Mouse (Mus musculus) forelimb bud, embryonic 11.5 days (tissue): ENCODE results near the gene Muc3.
"Not testable (repeated sequence)": the region's sequence is repeated elsewhere in the genome, so short reads cannot be mapped to it uniquely, and the experiment has no call there.

ENCODE experiments used
- DNase-seq: peaks from one replicate; pipeline ENCODE4 v3.0.0-alpha.2; 2012; ENCODE audit warnings: low read depth, low spot score

The Muc3 gene

GRCm38 (mm10) chr5:137149272-137149882, at the start of gene Muc3:
Gene Muc3, minus strand, starts transcription at chr5:137149322.
- not testable (repeated sequence) for DNase-seq

GRCm38 (mm10) chr5:137194488-137195120, 45.5 kb upstream of the Muc3 start:
- DNase-seq = no peak

GRCm38 (mm10) chr5:137193279-137193952, 44.3 kb upstream of the Muc3 start:
- DNase-seq = no peak

GRCm38 (mm10) chr5:137189326-137189725, 40.2 kb upstream of the Muc3 start:
- DNase-seq = no peak

GRCm38 (mm10) chr5:137185362-137185761, 36.2 kb upstream of the Muc3 start:
- DNase-seq = no peak

GRCm38 (mm10) chr5:137179646-137180374, 30.7 kb upstream of the Muc3 start:
- no peak for DNase-seq

GRCm38 (mm10) chr5:137173967-137174366, 24.8 kb upstream of the Muc3 start:
- no peak for DNase-seq

- no peak for DNase-seq
Observed at GRCm38 (mm10) chr5:137172591-137172990, 23.5 kb upstream of the Muc3 start.

- DNase-seq = no peak
Observed at GRCm38 (mm10) chr5:137171478-137171877, 22.4 kb upstream of the Muc3 start.

- DNase-seq = no peak
Observed at GRCm38 (mm10) chr5:137170836-137171380, 21.8 kb upstream of the Muc3 start.

- no peak for DNase-seq
Observed at GRCm38 (mm10) chr5:137167539-137167938, 18.4 kb upstream of the Muc3 start.

- DNase-seq = no peak
Observed at GRCm38 (mm10) chr5:137166012-137166411, 16.9 kb upstream of the Muc3 start.

- no peak for DNase-seq
Observed at GRCm38 (mm10) chr5:137161853-137162252, 12.7 kb upstream of the Muc3 start.

- no peak for DNase-seq
Observed at GRCm38 (mm10) chr5:137159461-137159860, 10.3 kb upstream of the Muc3 start.

GRCm38 (mm10) chr5:137153289-137153688, 4.2 kb upstream of the Muc3 start:
- no peak for DNase-seq

- DNase-seq = no peak
Observed at GRCm38 (mm10) chr5:137152623-137153022, 3.5 kb upstream of the Muc3 start.

GRCm38 (mm10) chr5:137140836-137141235, 8.3 kb downstream of the Muc3 start:
- no peak for DNase-seq

GRCm38 (mm10) chr5:137138977-137139376, 10.1 kb downstream of the Muc3 start:
- DNase-seq = no peak

GRCm38 (mm10) chr5:137134959-137135358, 14.2 kb downstream of the Muc3 start:
- DNase-seq = peak; percentile 52

GRCm38 (mm10) chr5:137131490-137131889, 17.6 kb downstream of the Muc3 start:
- DNase-seq = peak; percentile 67

- DNase-seq = no peak
Observed at GRCm38 (mm10) chr5:137129281-137129680, 19.8 kb downstream of the Muc3 start.

GRCm38 (mm10) chr5:137123516-137123915, 25.6 kb downstream of the Muc3 start:
- DNase-seq = no peak
